Mouse (Mus musculus) midbrain, embryonic 11.5 days (tissue): ENCODE measurements around the gene Ltb. TPM values are rescaled to one million over a fixed set of nuclear protein-coding genes. Genes with fewer than 3 reads are reported as not detected.

Experiments
- ATAC-seq: fragments of 200-750 bp; cut with Nextera tagmentation; 2 replicates; pipeline ENCODE4 v1.8.0; 2017; ENCODE audit warnings: moderate TSS enrichment, moderate library complexity; ENCODE audit not compliant: low FRiP score
- DNase-seq: peaks from one replicate; pipeline ENCODE4 v3.0.0; 2015; ENCODE audit warnings: low spot score; ENCODE audit errors: missing footprints
- H3K27ac ChIP-seq: fragments of 300-500 bp; sonication (generic); 2 replicates; pipeline ENCODE4 v1.5.1; 2014; ENCODE audit warnings: low read depth, low read length
- H3K27me3 ChIP-seq: fragments of 300-500 bp; sonication (generic); 2 replicates; pipeline ENCODE4 v1.6.1; 2014; ENCODE audit warnings: mild to moderate bottlenecking, low read length, moderate library complexity, mixed read lengths; ENCODE audit not compliant: control insufficient read depth, insufficient read depth
- H3K36me3 ChIP-seq: fragments of 300-500 bp; sonication (generic); 2 replicates; pipeline ENCODE4 v1.6.1; 2014; ENCODE audit warnings: mild to moderate bottlenecking, low read length, moderate library complexity, mixed read lengths; ENCODE audit not compliant: control insufficient read depth, insufficient read depth
- H3K4me1 ChIP-seq: fragments of 300-500 bp; sonication (generic); 2 replicates; pipeline ENCODE4 v1.6.1; 2014; ENCODE audit warnings: low read length; ENCODE audit not compliant: control insufficient read depth, insufficient read depth
- H3K4me2 ChIP-seq: fragments of 300-500 bp; sonication (generic); 2 replicates; pipeline ENCODE4 v1.6.1; 2014; ENCODE audit warnings: mild to moderate bottlenecking, moderate library complexity
- H3K4me3 ChIP-seq: fragments of 300-500 bp; sonication (generic); 2 replicates; pipeline ENCODE4 v1.5.1; 2014; ENCODE audit warnings: low read depth, low read length
- H3K9ac ChIP-seq: fragments of 300-500 bp; sonication (generic); 2 replicates; pipeline ENCODE4 v1.6.1; 2014; ENCODE audit warnings: low read length
- H3K9me3 ChIP-seq: fragments of 300-500 bp; sonication (generic); 2 replicates; pipeline ENCODE4 v1.6.1; 2016; ENCODE audit warnings: low read length; ENCODE audit not compliant: control insufficient read depth
- WGBS: fragments of 180-500 bp; shearing (Covaris S2); extraction: QIAGEN DNeasy Blood & Tissue Kit; methylation state at CpG from one replicate; pipeline ENCODE4 v1.1.7; 2014; 5-methylcytosine and 5-hydroxymethylcytosine counted together
- polyA plus RNA-seq: library from polyadenylated mRNA; unstranded; fragments of >200 nt; fragmentation: Nextera tagmentation; extraction: Ambion mirVana; gene quantifications from 2 replicates; pipeline ENCODE4 v1.2.1, GENCODE M21; 2014

Gene Ltb
- polyA plus RNA-seq, result 0.41 TPM in 1 of 2 replicates, not detected in the other

DNA sequence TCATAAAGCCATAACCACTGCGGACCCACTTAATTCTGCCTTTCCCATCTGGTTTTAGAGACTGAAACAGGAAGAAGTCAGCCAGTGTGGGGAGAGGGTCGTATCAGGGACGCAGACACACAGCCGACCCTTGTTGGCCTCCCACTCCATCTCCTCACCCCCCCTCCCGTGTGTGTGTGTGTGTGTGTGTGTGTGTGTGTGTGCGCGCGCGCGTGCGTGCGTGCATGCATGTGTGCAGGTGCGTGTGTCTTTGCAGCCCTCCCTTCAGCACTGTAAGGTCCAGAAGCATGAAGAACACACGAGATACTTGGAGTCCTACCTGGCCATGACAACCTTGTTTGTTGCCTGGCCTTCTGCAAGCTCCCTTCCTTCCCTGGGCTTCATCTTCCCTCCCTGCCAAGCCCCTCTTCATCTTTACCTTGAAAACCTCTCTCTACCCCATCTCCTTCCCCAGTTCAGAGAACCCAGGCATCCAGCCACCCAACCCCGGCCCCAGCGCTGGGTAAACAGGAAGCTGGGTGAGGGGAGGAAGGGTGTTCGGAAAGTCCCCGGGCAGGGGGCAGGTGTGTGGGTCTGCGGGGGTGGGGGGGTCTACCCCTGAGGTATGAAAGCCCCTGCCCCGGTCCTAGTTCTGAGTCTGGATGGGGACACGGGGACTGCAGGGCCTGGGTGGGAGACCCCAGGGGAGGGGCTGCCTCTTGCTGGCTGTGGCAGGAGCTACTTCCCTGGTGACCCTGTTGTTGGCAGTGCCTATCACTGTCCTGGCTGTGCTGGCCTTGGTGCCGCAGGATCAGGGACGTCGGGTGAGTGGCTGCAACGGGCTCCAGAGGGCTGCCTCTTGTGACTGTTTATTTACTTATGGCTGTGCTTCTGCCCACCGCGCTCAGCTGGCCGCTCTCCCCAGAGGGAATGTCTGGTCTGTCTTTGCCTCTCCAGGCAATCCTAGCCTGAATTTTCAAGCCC lies at the start of gene Ltb:
Gene Ltb (plus strand): TSS at position 559 of the 963 bp plus-strand sequence.
- Histone ChIP-seq H3K4me3 (no peak within 1 kb of the TSS), H3K9me3 (no peaks in the 10 kb centered on the region), H3K4me2 (peak within 1 kb of the TSS; percentile 40; the same call in 1 of the 2 replicates), H3K27ac (no peak within 1 kb of the TSS), H3K27me3 (peaks cover 26% of the 10 kb centered on the region), H3K9ac (no peak within 1 kb of the TSS), H3K36me3 (no peaks in the 10 kb centered on the region), H3K4me1 (peaks cover 4% of the 10 kb centered on the region; the same call in 1 of the 2 replicates)
- DNase-seq (no peak), ATAC-seq (no peak)
- WGBS, result 63% methylated on average over 28 of the region's 28 CpGs

DNA sequence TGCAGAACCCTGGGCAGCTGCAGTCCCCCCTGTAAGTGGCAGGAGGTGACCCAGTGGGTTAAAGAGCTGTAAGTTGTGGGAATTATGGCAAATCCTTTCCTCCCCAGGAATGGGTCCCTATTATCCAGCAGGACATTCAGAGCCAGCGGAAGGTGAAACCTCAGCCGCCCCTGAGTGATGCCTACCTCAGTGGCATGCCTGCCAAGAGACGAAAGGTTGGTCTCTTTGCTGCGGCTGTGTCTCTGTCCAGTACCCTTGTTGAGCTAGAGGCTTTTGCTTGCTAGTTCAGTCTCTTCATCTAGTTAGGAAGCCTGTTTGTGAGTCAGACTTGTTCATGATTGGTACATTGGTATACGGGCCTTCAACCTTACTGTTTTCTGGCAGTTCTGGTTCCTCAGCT lies 48.1 kb upstream of the Ltb start:
- Histone ChIP-seq H3K9ac (no peak overlapping the region), H3K9me3 (no peaks in the 10 kb centered on the region; the same call in 1 of the 2 replicates), H3K4me1 (no peaks in the 10 kb centered on the region), H3K4me2 (no peak overlapping the region), H3K27me3 (no peaks in the 10 kb centered on the region; the same call in 1 of the 2 replicates), H3K36me3 (peaks cover 66% of the 10 kb centered on the region), H3K4me3 (no peak overlapping the region), H3K27ac (no peak overlapping the region)
- WGBS, result 87% methylated on average over 5 of the region's 5 CpGs
- DNase-seq (no peak), ATAC-seq (no peak)

- Histone ChIP-seq H3K4me1 (no peaks in the 10 kb centered on the region), H3K4me2 (no peak overlapping the region), H3K27ac (no peak overlapping the region; the same call in 1 of the 2 replicates), H3K27me3 (no peaks in the 10 kb centered on the region; the same call in 1 of the 2 replicates), H3K9me3 (no peaks in the 10 kb centered on the region; the same call in 1 of the 2 replicates), H3K36me3 (peaks cover 66% of the 10 kb centered on the region), H3K4me3 (no peak overlapping the region), H3K9ac (no peak overlapping the region)
- peak; percentile 90 for DNase-seq
- 61% methylated on average over 3 of the region's 3 CpGs for WGBS
- no peak for ATAC-seq
Measured at GRCm38 (mm10) chr17:35147348-35147747, 46.9 kb upstream of the Ltb start.

DNA sequence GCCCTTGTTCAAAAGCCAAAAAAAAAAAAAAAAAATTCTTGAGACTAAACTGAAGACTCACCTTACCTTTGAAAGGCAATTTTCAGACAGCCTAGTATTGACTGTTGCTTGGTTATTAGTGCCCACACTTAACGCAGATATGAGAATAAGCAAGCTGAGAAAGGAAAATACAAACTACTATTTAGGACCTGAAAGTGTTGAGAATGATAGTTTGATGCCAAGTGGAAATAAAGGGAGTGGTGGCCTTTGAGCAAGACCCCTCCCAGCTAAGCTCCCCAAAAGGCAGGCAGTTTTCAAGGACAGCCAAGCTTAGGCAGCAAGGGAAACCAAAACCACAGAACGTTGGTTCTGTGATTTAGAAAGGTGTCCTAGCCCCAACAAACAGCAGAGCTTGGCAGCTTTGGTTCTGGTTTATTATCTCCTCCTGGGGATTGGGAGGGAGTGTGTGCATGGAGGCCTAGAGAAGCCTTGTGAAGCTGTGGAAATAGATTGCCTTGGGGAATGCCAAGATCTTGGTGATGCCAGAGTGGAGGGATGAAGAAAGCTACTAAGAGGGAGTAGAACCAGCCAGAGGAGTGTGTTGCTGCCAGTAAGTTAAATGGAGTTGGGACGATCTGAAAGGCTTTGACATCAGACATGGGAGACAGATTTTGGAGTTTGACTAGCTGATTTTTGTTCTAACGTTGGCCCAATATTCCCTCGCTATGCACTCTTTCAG lies 46.2 kb upstream of the Ltb start:
- H3K27ac ChIP-seq, result no peak overlapping the region
- no peak for DNase-seq
- WGBS, result 72% methylated on average over 5 of the region's 5 CpGs
- H3K9ac ChIP-seq, result no peak overlapping the region
- H3K36me3 ChIP-seq, result peaks cover 66% of the 10 kb centered on the region
- no peaks in the 10 kb centered on the region; the same call in 1 of the 2 replicates for H3K27me3 ChIP-seq
- no peaks in the 10 kb centered on the region; the same call in 1 of the 2 replicates for H3K9me3 ChIP-seq
- no peak overlapping the region for H3K4me3 ChIP-seq
- no peaks in the 10 kb centered on the region for H3K4me1 ChIP-seq
- H3K4me2 ChIP-seq, result no peak overlapping the region
- 0 out of 2 replicates have a peak, but pooled peaks have one; percentile 16 for ATAC-seq

GRCm38 (mm10) chr17:35152121-35152520 lies 42.1 kb upstream of the Ltb start:
- Histone ChIP-seq H3K9me3 (no peaks in the 10 kb centered on the region), H3K4me1 (no peaks in the 10 kb centered on the region), H3K4me3 (no peak overlapping the region), H3K27ac (no peak overlapping the region), H3K4me2 (no peak overlapping the region), H3K27me3 (no peaks in the 10 kb centered on the region), H3K9ac (no peak overlapping the region), H3K36me3 (peaks cover 67% of the 10 kb centered on the region)
- DNase-seq, result no peak
- 96% methylated on average over 4 of the region's 4 CpGs for WGBS
- no peak for ATAC-seq

DNA sequence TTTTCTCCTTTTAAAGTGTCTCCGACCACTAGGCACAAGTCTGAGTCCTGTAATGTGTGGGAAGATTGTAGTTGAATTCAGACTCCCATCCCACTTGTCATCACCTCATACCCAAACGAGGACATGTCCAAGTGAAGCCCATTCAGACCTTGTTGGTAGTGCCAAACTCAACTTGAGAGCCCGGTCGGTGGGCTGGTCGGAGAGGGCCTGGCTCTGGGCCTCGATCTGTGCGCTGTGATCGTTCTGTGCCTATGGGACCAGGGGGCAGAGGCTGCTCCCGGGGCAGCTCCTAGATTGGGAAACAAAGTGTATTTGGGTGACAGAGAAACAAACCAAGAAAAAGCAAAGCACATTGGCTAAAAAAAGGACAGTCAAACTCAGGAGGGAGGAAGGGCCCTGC lies 41.2 kb upstream of the Ltb start:
- ATAC-seq (no peak), DNase-seq (no peak)
- WGBS, result 94% methylated on average over 9 of the region's 9 CpGs
- H3K4me3 ChIP-seq, result no peak overlapping the region
- H3K27ac ChIP-seq, result no peak overlapping the region
- H3K4me1 ChIP-seq, result no peaks in the 10 kb centered on the region
- no peak overlapping the region for H3K4me2 ChIP-seq
- no peaks in the 10 kb centered on the region for H3K9me3 ChIP-seq
- peaks cover 76% of the 10 kb centered on the region for H3K36me3 ChIP-seq
- no peaks in the 10 kb centered on the region for H3K27me3 ChIP-seq
- H3K9ac ChIP-seq, result no peak overlapping the region

DNA sequence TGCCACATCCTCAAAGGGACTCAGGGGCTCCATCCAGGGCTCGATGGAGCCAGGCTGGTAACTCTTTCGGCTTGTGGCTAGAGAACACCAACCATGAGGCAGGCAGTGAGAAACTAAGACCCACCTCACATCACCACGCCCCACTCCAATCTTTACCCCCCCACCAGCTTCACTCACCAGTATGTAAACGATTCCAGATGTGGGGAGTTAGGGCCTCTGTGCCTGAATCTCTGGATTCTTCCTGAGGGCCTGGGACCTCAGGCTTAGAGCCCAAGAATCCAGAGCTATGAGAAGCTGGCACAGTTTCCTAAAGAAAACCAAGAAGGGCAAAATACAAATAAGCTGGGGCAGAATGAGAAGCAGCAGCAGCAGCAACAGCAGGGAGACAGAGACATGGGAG lies 40.3 kb upstream of the Ltb start:
- H3K4me1 ChIP-seq, result no peaks in the 10 kb centered on the region
- ATAC-seq, result no peak
- H3K9ac ChIP-seq, result no peak overlapping the region
- WGBS, result 92% methylated on average over 4 of the region's 4 CpGs
- no peaks in the 10 kb centered on the region for H3K27me3 ChIP-seq
- no peak overlapping the region for H3K4me3 ChIP-seq
- H3K27ac ChIP-seq, result no peak overlapping the region
- H3K36me3 ChIP-seq, result peaks cover 84% of the 10 kb centered on the region
- DNase-seq, result no peak
- H3K4me2 ChIP-seq, result no peak overlapping the region
- H3K9me3 ChIP-seq, result no peaks in the 10 kb centered on the region

GRCm38 (mm10) chr17:35154616-35155015 lies 39.6 kb upstream of the Ltb start:
- ATAC-seq (no peak), DNase-seq (no peak)
- Histone ChIP-seq H3K27ac (no peak overlapping the region), H3K36me3 (peaks cover 83% of the 10 kb centered on the region), H3K27me3 (no peaks in the 10 kb centered on the region), H3K9me3 (no peaks in the 10 kb centered on the region), H3K4me2 (no peak overlapping the region), H3K4me3 (no peak overlapping the region), H3K9ac (no peak overlapping the region), H3K4me1 (no peaks in the 10 kb centered on the region)
- 75% methylated on average over 7 of the region's 7 CpGs for WGBS

DNA sequence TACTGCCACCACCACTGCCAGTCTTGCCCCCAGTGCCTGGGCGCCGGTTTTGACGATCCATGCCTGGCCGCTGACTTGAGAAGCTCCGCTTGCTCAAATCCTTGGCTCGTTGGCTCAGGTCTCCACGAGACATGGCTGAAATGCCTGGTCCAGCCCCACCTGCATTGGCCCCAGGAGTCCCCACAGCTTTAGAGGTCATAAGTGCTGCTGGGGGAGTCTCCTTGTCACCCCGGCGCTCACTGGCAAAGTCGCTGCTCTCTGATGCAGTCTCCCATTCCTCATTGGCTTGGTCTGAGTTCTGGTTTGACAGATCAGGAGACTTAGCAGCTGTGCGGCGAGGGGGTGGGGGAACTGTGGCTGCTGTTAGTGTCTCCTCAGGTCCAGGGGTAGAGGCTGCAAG lies 38.8 kb upstream of the Ltb start:
- ATAC-seq (no peak), DNase-seq (no peak)
- H3K4me3 ChIP-seq, result no peak overlapping the region
- H3K36me3 ChIP-seq, result peaks cover 83% of the 10 kb centered on the region
- H3K9ac ChIP-seq, result no peak overlapping the region
- no peaks in the 10 kb centered on the region for H3K4me1 ChIP-seq
- 96% methylated on average over 12 of the region's 12 CpGs for WGBS
- H3K27me3 ChIP-seq, result no peaks in the 10 kb centered on the region
- no peaks in the 10 kb centered on the region for H3K9me3 ChIP-seq
- no peak overlapping the region for H3K27ac ChIP-seq
- no peak overlapping the region for H3K4me2 ChIP-seq
